Mouse (Mus musculus): ENCODE measurements around the gene Ctnnd2.
A peak's percentile ranks its signal among the peaks of the same experiment; 100 is the strongest.

Gene Ctnnd2

GRCm38 (mm10) chr15:30646501-30647431 lies 474.4 kb downstream of the Ctnnd2 start:
- DNase-seq (ENCODE audit: low spot score): peak; percentile 24

GRCm38 (mm10) chr15:30647679-30648311 lies 475.4 kb downstream of the Ctnnd2 start:
- DNase-seq (ENCODE audit: low spot score): no peak

GRCm38 (mm10) chr15:30649964-30650363 lies 477.6 kb downstream of the Ctnnd2 start:
- no peak for DNase-seq (ENCODE audit: low spot score)

- DNase-seq (ENCODE audit: low spot score): no peak
These were observed 483.0 kb downstream of the Ctnnd2 start for GRCm38 (mm10) chr15:30655433-30655832.

- DNase-seq (ENCODE audit: low spot score): no peak
These were observed 485.2 kb downstream of the Ctnnd2 start for GRCm38 (mm10) chr15:30657588-30657987.

- no peak for DNase-seq (ENCODE audit: low spot score)
These were observed 488.3 kb downstream of the Ctnnd2 start for GRCm38 (mm10) chr15:30660539-30661149.

- DNase-seq (ENCODE audit: low spot score): no peak
These were observed 489.5 kb downstream of the Ctnnd2 start for GRCm38 (mm10) chr15:30661689-30662422.

GRCm38 (mm10) chr15:30667819-30668587 lies 495.6 kb downstream of the Ctnnd2 start:
- no peak for DNase-seq (ENCODE audit: low spot score)

GRCm38 (mm10) chr15:30681939-30682338 lies 509.5 kb downstream of the Ctnnd2 start:
- no peak for DNase-seq (ENCODE audit: low spot score)

GRCm38 (mm10) chr15:30682360-30683119 lies 510.1 kb downstream of the Ctnnd2 start:
- no peak for DNase-seq (ENCODE audit: low spot score)

- DNase-seq (ENCODE audit: low spot score): no peak
These were observed 514.1 kb downstream of the Ctnnd2 start for GRCm38 (mm10) chr15:30686206-30687101.

GRCm38 (mm10) chr15:30693754-30694205 lies 521.4 kb downstream of the Ctnnd2 start:
- DNase-seq (ENCODE audit: low spot score): no peak

- DNase-seq (ENCODE audit: low spot score): no peak
These were observed 521.9 kb downstream of the Ctnnd2 start for GRCm38 (mm10) chr15:30694286-30694685.

GRCm38 (mm10) chr15:30695859-30696258 lies 523.5 kb downstream of the Ctnnd2 start:
- no peak for DNase-seq (ENCODE audit: low spot score)

GRCm38 (mm10) chr15:30697356-30697755 lies 525.0 kb downstream of the Ctnnd2 start:
- DNase-seq (ENCODE audit: low spot score): no peak

- no peak for DNase-seq (ENCODE audit: low spot score)
These were observed 528.4 kb downstream of the Ctnnd2 start for GRCm38 (mm10) chr15:30700762-30701161.

GRCm38 (mm10) chr15:30701592-30701991 lies 529.2 kb downstream of the Ctnnd2 start:
- DNase-seq (ENCODE audit: low spot score): no peak

GRCm38 (mm10) chr15:30709026-30709753 lies 536.8 kb downstream of the Ctnnd2 start:
- no peak for DNase-seq (ENCODE audit: low spot score)

- DNase-seq (ENCODE audit: low spot score): no peak
These were observed 537.3 kb downstream of the Ctnnd2 start for GRCm38 (mm10) chr15:30709754-30710105.
